Mouse (Mus musculus) kidney, postnatal 10 days (tissue): Measurements from ENCODE around the gene Gm10720.
A peak's percentile ranks its signal among the peaks of the same experiment; 100 is the strongest.
"Not testable (repeated sequence)": the region's sequence is repeated elsewhere in the genome, so short reads cannot be mapped to it uniquely, and the experiment has no call there.

Source experiments
- DNase-seq: peaks from one replicate; pipeline ENCODE4 v3.0.0; 2021; ENCODE audit warnings: mixed read lengths

Gene Gm10720

GRCm38 (mm10) chr9:3025653-3026052 lies 10.2 kb downstream of the Gm10720 start:
- peak; percentile 47 for DNase-seq

- DNase-seq, result not testable (repeated sequence)
Observed at GRCm38 (mm10) chr9:3026136-3026535, 10.7 kb downstream of the Gm10720 start.

- not testable (repeated sequence) for DNase-seq
Observed at GRCm38 (mm10) chr9:3026741-3027140, 11.3 kb downstream of the Gm10720 start.

- not testable (repeated sequence) for DNase-seq
Observed at GRCm38 (mm10) chr9:3027200-3027599, 11.7 kb downstream of the Gm10720 start.

GRCm38 (mm10) chr9:3029276-3030000 lies 14.0 kb downstream of the Gm10720 start:
- peak; percentile 4 for DNase-seq

- DNase-seq, result not testable (repeated sequence)
Observed at GRCm38 (mm10) chr9:3030677-3031318, 15.3 kb downstream of the Gm10720 start.

- not testable (repeated sequence) for DNase-seq
Observed at GRCm38 (mm10) chr9:3034299-3034698, 18.8 kb downstream of the Gm10720 start, which contains the start of gene Gm17535. Gene Gm17535 (plus strand): TSS chr9:3034599.

GRCm38 (mm10) chr9:3036577-3036976 lies 21.1 kb downstream of the Gm10720 start, which contains the start of gene Gm10715:
Gene Gm10715 (plus strand): TSS chr9:3036877.
- not testable (repeated sequence) for DNase-seq

GRCm38 (mm10) chr9:3038161-3038560 lies 22.7 kb downstream of the Gm10720 start:
- not testable (repeated sequence) for DNase-seq
